Mouse (Mus musculus) myocyte (in vitro differentiated cells): Measurements from ENCODE around the gene Naa80. TPM values are rescaled to one million over a fixed set of nuclear protein-coding genes. Genes with fewer than 3 reads are reported as not detected.

Source experiments
- H3K27me3 ChIP-seq: one replicate; pipeline ENCODE4 v1.6.1; 2011; ENCODE audit not compliant: control insufficient read depth, insufficient read depth, insufficient read length
- H3K36me3 ChIP-seq: one replicate; pipeline ENCODE4 v1.6.1; 2011; ENCODE audit not compliant: control insufficient read depth, insufficient read depth
- H3K4me2 ChIP-seq: one replicate; pipeline ENCODE4 v1.6.1; 2011; ENCODE audit warnings: low read depth, control low read depth
- H3K4me3 ChIP-seq: one replicate; pipeline ENCODE4 v1.5.1; 2011; ENCODE audit warnings: mild to moderate bottlenecking, control low read depth, moderate library complexity
- H3K79me2 ChIP-seq: one replicate; pipeline ENCODE4 v1.6.1; 2011; ENCODE audit not compliant: control insufficient read depth, insufficient read depth
- H3ac ChIP-seq: one replicate; pipeline ENCODE4 v1.6.1; 2011; ENCODE audit not compliant: control insufficient read depth, insufficient read length
- CEBPB ChIP-seq: IDR thresholded peaks from 2 replicates; pipeline ENCODE4 v1.6.1; 2011; ENCODE audit warnings: mild to moderate bottlenecking, moderate library complexity; ENCODE audit not compliant: poor library complexity, insufficient read depth, severe bottlenecking
- E2F4 ChIP-seq: IDR thresholded peaks from one replicate; pipeline ENCODE4 v1.6.1; 2011; ENCODE audit warnings: mild to moderate bottlenecking, control low read depth, moderate library complexity; ENCODE audit not compliant: insufficient read depth
- MAX ChIP-seq: IDR thresholded peaks from one replicate; pipeline ENCODE4 v1.6.1; 2011; ENCODE audit warnings: low read depth, mild to moderate bottlenecking, control low read depth
- MYOD1 ChIP-seq, 3 experiments: IDR thresholded peaks; one replicate each; pipeline ENCODE4 v1.6.1; 2011; ENCODE audit warnings: control low read depth in 2 of 3, low read depth in 2 of 3, mild to moderate bottlenecking in 2 of 3, moderate library complexity in 1 of 3; ENCODE audit not compliant: insufficient read length in 2 of 3, control insufficient read depth in 1 of 3
- MYOG ChIP-seq, 3 experiments: IDR thresholded peaks; one replicate each; pipeline ENCODE4 v1.6.1; 2011; ENCODE audit warnings: control low read depth in 2 of 3, low read depth in 2 of 3, mild to moderate bottlenecking in 2 of 3; ENCODE audit not compliant: insufficient read length in 2 of 3, control insufficient read depth in 1 of 3, insufficient read depth in 1 of 3
- POLR2A ChIP-seq: IDR thresholded peaks from one replicate; pipeline ENCODE4 v1.6.1; 2011; ENCODE audit warnings: low read depth, mild to moderate bottlenecking, control low read depth, moderate library complexity; ENCODE audit not compliant: insufficient read length
- POLR2AphosphoS2 ChIP-seq: IDR thresholded peaks from one replicate; pipeline ENCODE4 v1.6.1; 2011; ENCODE audit warnings: low read depth, control low read depth; ENCODE audit not compliant: insufficient read length
- REST ChIP-seq: IDR thresholded peaks from one replicate; pipeline ENCODE4 v1.6.1; 2011; ENCODE audit warnings: mild to moderate bottlenecking, control low read depth, moderate library complexity; ENCODE audit not compliant: insufficient read depth, insufficient read length
- SRF ChIP-seq: IDR thresholded peaks from one replicate; pipeline ENCODE4 v1.6.1; 2011; ENCODE audit warnings: low read depth; ENCODE audit not compliant: control insufficient read depth, insufficient read length
- TCF12 ChIP-seq: IDR thresholded peaks from one replicate; pipeline ENCODE4 v1.6.1; 2011; ENCODE audit warnings: mild to moderate bottlenecking, control low read depth; ENCODE audit not compliant: poor library complexity, insufficient read depth, severe bottlenecking
- TCF3 ChIP-seq: IDR thresholded peaks from one replicate; pipeline ENCODE4 v1.6.1; 2011; ENCODE audit warnings: low read depth, control low read depth; ENCODE audit not compliant: insufficient read length
- USF1 ChIP-seq: IDR thresholded peaks from one replicate; pipeline ENCODE4 v1.6.1; 2011; ENCODE audit warnings: low read depth, mild to moderate bottlenecking, control low read depth, moderate library complexity
- polyA plus RNA-seq: library from polyadenylated mRNA; unstranded; fragments of >200 nt; fragmentation: generic; extraction: Trizol; gene quantifications from one replicate; pipeline ENCODE4 v1.2.1, GENCODE M21; 2012; ENCODE audit warnings: missing spikeins

Naa80 gene
- polyA plus RNA-seq, 1 experiment, result 13.8 TPM

- no peak overlapping the region for H3ac ChIP-seq
- no peak overlapping the region for H3K4me3 ChIP-seq
- TF ChIP-seq CEBPB (no peak), TCF12 (no peak), MAX (no peak), USF1 (no peak), REST (no peak), TCF3 (no peak)
- no peaks in the 10 kb centered on the region for H3K36me3 ChIP-seq
- H3K27me3 ChIP-seq, result no peaks in the 10 kb centered on the region
- no peak overlapping the region for H3K4me2 ChIP-seq
- H3K79me2 ChIP-seq, result no peaks in the 10 kb centered on the region
These were observed 33.1 kb upstream of the Naa80 start for GRCm38 (mm10) chr9:107545602-107546001.

DNA sequence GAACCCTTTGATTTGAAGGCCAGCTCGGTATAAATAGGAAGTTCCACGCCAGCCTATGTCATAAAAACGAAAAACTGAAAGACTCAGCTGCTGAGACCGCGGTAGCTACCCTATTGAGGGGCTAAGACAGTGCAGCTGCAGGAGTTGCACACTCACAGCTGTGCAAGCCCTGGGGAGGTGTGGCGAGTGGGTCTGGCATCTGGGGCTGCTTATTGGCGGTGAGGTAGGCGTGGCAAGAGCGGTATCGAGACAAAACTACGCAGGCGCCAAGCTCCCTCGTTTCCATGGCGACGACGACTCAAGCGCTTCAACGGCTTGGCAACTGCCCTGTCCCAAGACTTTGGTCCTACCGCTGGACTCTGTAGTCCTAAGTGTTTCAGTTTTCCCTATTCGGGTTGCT, 31.7 kb upstream of the Naa80 start, which contains the start of gene Zmynd10:
Gene Zmynd10, plus strand, starts transcription at position 273 of the 400 bp plus-strand sequence.
- Histone ChIP-seq H3K4me3 (no peak within 1 kb of the TSS), H3K4me2 (peak within 1 kb of the TSS; percentile 63), H3K36me3 (no peaks in the 10 kb centered on the region), H3K27me3 (no peaks in the 10 kb centered on the region), H3ac (no peak within 1 kb of the TSS), H3K79me2 (no peaks in the 10 kb centered on the region)
- TF ChIP-seq SRF (no peak), MYOD1 (IDR thresholded peaks at IDR 0.05; ENCODE audit: control insufficient read depth in 1 of 3, insufficient read length in 2 of 3, low read depth in 2 of 3) (peak in 2 of 3 experiments; percentile 54 to 60), MYOG (IDR thresholded peaks at IDR 0.05; ENCODE audit: control insufficient read depth in 1 of 3, insufficient read depth in 1 of 3, insufficient read length in 2 of 3, low read depth in 2 of 3) (peak in 2 of 3 experiments; percentile 21 to 38), POLR2AphosphoS2 (no peak), MAX (no peak), USF1 (no peak)

DNA sequence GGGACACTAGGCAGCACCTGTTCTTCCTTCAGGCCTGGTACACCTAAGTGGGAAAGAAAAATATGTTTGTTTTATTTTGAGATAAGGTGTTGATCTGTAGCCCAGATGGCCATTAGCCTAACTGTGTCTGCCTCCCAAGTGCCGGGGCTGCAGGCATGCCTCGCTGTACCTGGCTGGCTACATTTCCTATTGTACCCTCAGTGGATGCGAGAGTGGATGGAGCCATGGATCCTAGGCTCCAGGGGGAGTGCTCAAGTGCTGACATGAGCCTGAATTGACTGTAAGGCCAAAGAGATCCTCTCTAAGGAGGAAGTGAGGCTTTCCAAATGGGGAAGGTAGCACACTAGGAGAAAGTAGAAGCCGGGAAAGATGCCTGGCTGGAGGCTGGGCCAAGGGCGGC, 30.7 kb upstream of the Naa80 start:
- H3ac ChIP-seq, result no peak overlapping the region
- peaks cover 5% of the 10 kb centered on the region for H3K79me2 ChIP-seq
- no peak for TF ChIP-seq REST
- TF ChIP-seq POLR2AphosphoS2, result no peak
- no peak for TF ChIP-seq POLR2A
- no peak for TF ChIP-seq MAX
- TF ChIP-seq MYOG (IDR thresholded peaks at IDR 0.05; ENCODE audit: control insufficient read depth in 1 of 3, insufficient read depth in 1 of 3, insufficient read length in 2 of 3, low read depth in 2 of 3), result no peak
- no peak for TF ChIP-seq MYOD1 (IDR thresholded peaks at IDR 0.05; ENCODE audit: control insufficient read depth in 1 of 3, insufficient read length in 2 of 3, low read depth in 2 of 3)
- no peak for TF ChIP-seq E2F4
- no peak for TF ChIP-seq TCF12
- TF ChIP-seq CEBPB, result no peak
- no peak for TF ChIP-seq TCF3
- no peak for TF ChIP-seq USF1
- no peak for TF ChIP-seq SRF
- H3K36me3 ChIP-seq, result no peaks in the 10 kb centered on the region
- no peaks in the 10 kb centered on the region for H3K27me3 ChIP-seq
- no peak overlapping the region for H3K4me3 ChIP-seq
- H3K4me2 ChIP-seq, result no peak overlapping the region

- Histone ChIP-seq H3K4me3 (no peak overlapping the region), H3K27me3 (no peaks in the 10 kb centered on the region), H3ac (no peak overlapping the region), H3K79me2 (peaks cover 13% of the 10 kb centered on the region), H3K4me2 (no peak overlapping the region), H3K36me3 (no peaks in the 10 kb centered on the region)
- TF ChIP-seq E2F4 (no peak), MAX (no peak), POLR2AphosphoS2 (no peak), MYOD1 (IDR thresholded peaks at IDR 0.05; ENCODE audit: control insufficient read depth in 1 of 3, insufficient read length in 2 of 3, low read depth in 2 of 3) (no peak), REST (no peak), SRF (no peak), POLR2A (no peak), CEBPB (no peak)
These were observed 29.9 kb upstream of the Naa80 start for GRCm38 (mm10) chr9:107548820-107549219.

DNA sequence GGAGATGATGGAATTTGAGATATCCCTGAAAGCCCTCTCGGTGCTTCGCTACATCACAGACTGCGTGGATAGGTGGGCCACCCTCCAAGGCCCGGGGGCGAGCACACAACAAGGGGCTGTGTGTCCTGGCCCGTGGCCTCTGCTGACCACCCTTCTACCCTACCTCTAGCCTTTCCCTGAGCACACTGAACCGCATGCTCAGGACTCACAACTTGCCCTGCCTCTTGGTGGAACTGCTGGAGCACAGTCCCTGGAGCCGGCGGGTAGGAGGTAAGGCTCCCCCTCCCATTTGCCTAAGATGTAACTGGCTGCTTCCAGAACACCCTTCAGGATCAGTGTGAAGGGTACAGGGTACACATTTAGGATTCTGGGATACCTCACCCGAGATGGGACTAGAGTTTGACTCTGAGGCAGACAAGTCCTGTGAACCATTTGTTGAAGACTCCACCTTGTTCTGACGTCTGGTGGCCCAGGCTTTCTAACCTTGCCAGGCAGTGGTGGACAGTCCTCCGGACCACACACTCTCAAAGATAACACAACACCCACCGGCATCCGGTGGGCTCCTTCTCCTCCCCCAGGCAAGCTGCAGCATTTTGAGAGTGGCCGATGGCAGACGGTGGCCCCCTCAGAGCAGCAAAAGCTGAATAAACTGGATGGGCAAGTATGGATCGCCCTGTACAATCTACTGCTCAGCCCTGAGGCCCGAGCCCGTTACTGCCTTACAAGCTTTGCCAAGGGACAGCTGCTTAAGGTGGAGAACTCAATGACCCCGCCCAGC, 29.2 kb upstream of the Naa80 start:
- H3ac ChIP-seq, result no peak overlapping the region
- H3K4me2 ChIP-seq, result no peak overlapping the region
- H3K79me2 ChIP-seq, result peaks cover 14% of the 10 kb centered on the region
- H3K27me3 ChIP-seq, result no peaks in the 10 kb centered on the region
- H3K4me3 ChIP-seq, result no peak overlapping the region
- TF ChIP-seq MAX (no peak), USF1 (no peak), CEBPB (no peak), MYOD1 (IDR thresholded peaks at IDR 0.05; ENCODE audit: control insufficient read depth in 1 of 3, insufficient read length in 2 of 3, low read depth in 2 of 3) (no peak), POLR2A (no peak), E2F4 (no peak), TCF3 (no peak)
- H3K36me3 ChIP-seq, result no peaks in the 10 kb centered on the region
